Mouse (Mus musculus): ENCODE measurements around the gene Plekhb2. TPM values are rescaled to one million over a fixed set of nuclear protein-coding genes. Genes with fewer than 3 reads are reported as not detected.

Plekhb2 gene
- polyA plus RNA-seq, 1 experiment from 2014 or later, result 9.7 TPM

GRCm38 (mm10) chr1:34837951-34838689 lies 11.7 kb upstream of the Plekhb2 start:
- 78% methylated on average over 6 of the region's 6 CpGs for WGBS (ENCODE audit: insufficient replicate concordance)
- no peak overlapping the region for H3K4me3 ChIP-seq (replicated peaks)
- no peak overlapping the region for H3K4me2 ChIP-seq
- H3K4me1 ChIP-seq (replicated peaks), result peaks cover 62% of the 10 kb centered on the region
- no peaks in the 10 kb centered on the region for H3K9me3 ChIP-seq (replicated peaks)
- no peak overlapping the region for H3K27ac ChIP-seq
- ATAC-seq (ENCODE audit: low read depth) (no peak), DNase-seq (no peak)
- no peak overlapping the region for H3K9ac ChIP-seq
- no peaks in the 10 kb centered on the region for H3K27me3 ChIP-seq
- peaks cover 28% of the 10 kb centered on the region for H3K36me3 ChIP-seq

DNA sequence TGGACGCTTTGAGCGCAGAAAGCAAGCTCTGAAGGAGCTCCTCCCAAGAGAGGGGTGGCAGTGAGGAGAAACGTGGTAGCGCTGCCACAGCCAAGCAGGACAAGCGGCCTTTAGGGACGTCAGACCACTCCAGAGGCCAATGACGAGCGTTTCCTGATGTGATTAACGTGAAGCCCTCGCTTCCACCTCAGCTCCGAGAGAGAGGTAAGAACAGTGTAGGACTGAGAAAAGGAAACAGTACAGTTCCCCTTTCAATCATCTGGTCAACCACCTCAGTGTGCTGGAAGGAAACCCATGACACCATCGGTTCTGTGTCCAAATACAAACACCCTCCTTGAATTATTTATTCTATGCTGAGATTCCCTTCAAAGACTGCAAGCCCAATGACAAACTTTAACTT lies 10.5 kb upstream of the Plekhb2 start:
- Histone ChIP-seq H3K27me3 (no peaks in the 10 kb centered on the region), H3K9me3 (replicated peaks) (no peaks in the 10 kb centered on the region), H3K27ac (no peak overlapping the region), H3K36me3 (peaks cover 18% of the 10 kb centered on the region), H3K4me2 (0 out of 2 replicates have a peak overlapping the region, but pooled peaks have one; percentile 15), H3K4me3 (replicated peaks) (no peak overlapping the region), H3K9ac (peak overlapping the region; percentile 10; the same call in 1 of the 2 replicates), H3K4me1 (replicated peaks) (peaks cover 64% of the 10 kb centered on the region)
- ATAC-seq (ENCODE audit: low read depth) (no peak), DNase-seq (no peak)
- 40% methylated on average over 12 of the region's 12 CpGs for WGBS (ENCODE audit: insufficient replicate concordance)

GRCm38 (mm10) chr1:34841709-34842388 lies 7.9 kb upstream of the Plekhb2 start:
- Histone ChIP-seq H3K9ac (peak overlapping the region; percentile 86), H3K36me3 (no peaks in the 10 kb centered on the region), H3K9me3 (replicated peaks) (no peaks in the 10 kb centered on the region), H3K27me3 (no peaks in the 10 kb centered on the region), H3K27ac (peak overlapping the region; percentile 87), H3K4me2 (peak overlapping the region; percentile 78), H3K4me3 (replicated peaks) (peak overlapping the region; percentile 85), H3K4me1 (replicated peaks) (peaks cover 51% of the 10 kb centered on the region)
- WGBS (ENCODE audit: insufficient replicate concordance), result 4% methylated on average over 12 of the region's 12 CpGs
- no peak for ATAC-seq (ENCODE audit: low read depth)
- DNase-seq, result no peak

- H3K4me1 ChIP-seq (replicated peaks), result peaks cover 47% of the 10 kb centered on the region
- WGBS (ENCODE audit: insufficient replicate concordance), result under 1% methylated on average over 34 of the region's 51 CpGs
- H3K27me3 ChIP-seq, result no peaks in the 10 kb centered on the region
- peak overlapping the region; percentile 78 for H3K4me2 ChIP-seq
- DNase-seq, result peak; percentile 39
- H3K9me3 ChIP-seq (replicated peaks), result no peaks in the 10 kb centered on the region
- peak overlapping the region; percentile 85 for H3K4me3 ChIP-seq (replicated peaks)
- H3K9ac ChIP-seq, result peak overlapping the region; percentile 86
- no peaks in the 10 kb centered on the region for H3K36me3 ChIP-seq
- ATAC-seq (ENCODE audit: low read depth), result peak; percentile 88
- peak overlapping the region; percentile 87 for H3K27ac ChIP-seq
These were observed 7.4 kb upstream of the Plekhb2 start for GRCm38 (mm10) chr1:34842389-34842861.

GRCm38 (mm10) chr1:34842887-34843618 lies 6.7 kb upstream of the Plekhb2 start, which contains the start of gene Fam168b:
Gene Fam168b, minus strand, starts transcription at chr1:34843065.
- Histone ChIP-seq H3K27ac (peak within 1 kb of the TSS; percentile 87), H3K4me2 (peak within 1 kb of the TSS; percentile 78), H3K27me3 (no peaks in the 10 kb centered on the region), H3K36me3 (no peaks in the 10 kb centered on the region), H3K9ac (peak within 1 kb of the TSS; percentile 86), H3K4me3 (replicated peaks) (peak within 1 kb of the TSS; percentile 85), H3K4me1 (replicated peaks) (peaks cover 43% of the 10 kb centered on the region), H3K9me3 (replicated peaks) (no peaks in the 10 kb centered on the region)
- ATAC-seq (ENCODE audit: low read depth), result peak; percentile 92
- WGBS (ENCODE audit: insufficient replicate concordance), result 2% methylated on average over 59 of the region's 59 CpGs
- DNase-seq, result peak; percentile 79

- H3K4me1 ChIP-seq (replicated peaks), result peaks cover 30% of the 10 kb centered on the region
- no peaks in the 10 kb centered on the region for H3K9me3 ChIP-seq (replicated peaks)
- H3K27ac ChIP-seq, result no peak overlapping the region
- no peak for ATAC-seq (ENCODE audit: low read depth)
- H3K27me3 ChIP-seq, result no peaks in the 10 kb centered on the region
- no peak overlapping the region for H3K9ac ChIP-seq
- no peak overlapping the region for H3K4me3 ChIP-seq (replicated peaks)
- H3K36me3 ChIP-seq, result no peaks in the 10 kb centered on the region
- 62% methylated on average over 3 of the region's 3 CpGs for WGBS (ENCODE audit: insufficient replicate concordance)
- DNase-seq, result no peak
- H3K4me2 ChIP-seq, result no peak overlapping the region
These were observed 2.7 kb upstream of the Plekhb2 start for GRCm38 (mm10) chr1:34847070-34847469.

GRCm38 (mm10) chr1:34850343-34851136 lies 764 bp downstream of the Plekhb2 start:
- H3K27me3 ChIP-seq, result no peaks in the 10 kb centered on the region
- peaks cover 23% of the 10 kb centered on the region for H3K4me1 ChIP-seq (replicated peaks)
- H3K36me3 ChIP-seq, result no peaks in the 10 kb centered on the region
- ATAC-seq (ENCODE audit: low read depth) (no peak; the same call in 1 of the 2 replicates), DNase-seq (no peak)
- peak overlapping the region; percentile 72 for H3K4me3 ChIP-seq (replicated peaks)
- 41% methylated on average over 11 of the region's 11 CpGs for WGBS (ENCODE audit: insufficient replicate concordance)
- no peak overlapping the region for H3K27ac ChIP-seq
- peak overlapping the region; percentile 82 for H3K9ac ChIP-seq
- no peaks in the 10 kb centered on the region for H3K9me3 ChIP-seq (replicated peaks)
- peak overlapping the region; percentile 92 for H3K4me2 ChIP-seq

GRCm38 (mm10) chr1:34851562-34851961 lies 1.8 kb downstream of the Plekhb2 start:
- ATAC-seq (ENCODE audit: low read depth) (no peak), DNase-seq (no peak)
- Histone ChIP-seq H3K27me3 (no peaks in the 10 kb centered on the region), H3K9ac (no peak overlapping the region), H3K36me3 (no peaks in the 10 kb centered on the region), H3K4me1 (replicated peaks) (peaks cover 23% of the 10 kb centered on the region), H3K27ac (no peak overlapping the region), H3K9me3 (replicated peaks) (no peaks in the 10 kb centered on the region), H3K4me3 (replicated peaks) (no peak overlapping the region), H3K4me2 (peak overlapping the region; percentile 19)
- 21% methylated on average over 6 of the region's 6 CpGs for WGBS (ENCODE audit: insufficient replicate concordance)

DNA sequence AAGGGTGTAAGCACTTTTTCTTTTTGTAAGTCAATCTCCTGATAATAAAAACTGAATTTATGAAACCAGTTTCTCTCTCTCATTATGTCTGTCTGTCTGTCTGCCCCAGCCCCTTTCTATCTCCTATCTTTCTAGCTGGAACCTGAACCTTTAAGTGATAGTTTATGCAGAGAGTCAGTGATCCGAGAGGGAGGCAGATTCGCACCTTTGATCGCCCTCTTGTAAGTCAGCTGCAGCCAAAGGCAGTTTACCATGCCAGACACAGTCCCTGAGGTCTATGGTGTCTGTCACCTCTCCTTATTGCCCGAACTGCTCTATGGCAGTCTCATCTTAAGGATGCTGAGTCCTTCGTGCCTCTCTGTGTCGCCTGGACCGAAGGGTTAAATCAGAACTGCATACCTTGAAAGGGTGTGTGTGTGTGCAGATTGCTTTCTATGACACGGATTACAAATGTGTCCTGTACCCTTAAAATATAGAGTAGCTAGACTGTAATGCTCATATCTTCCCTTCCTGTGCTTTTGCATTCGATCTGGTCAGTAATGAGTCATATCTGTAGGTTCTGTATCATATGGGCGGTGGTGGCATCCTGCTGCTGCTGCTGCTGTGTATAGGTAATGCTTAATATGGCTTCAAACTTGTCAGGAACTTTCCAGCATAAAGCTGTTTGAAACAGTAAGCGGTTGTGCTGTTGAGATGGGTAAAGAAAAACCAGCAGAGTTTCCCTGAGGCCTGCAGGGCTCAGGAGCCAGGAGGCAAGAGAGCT lies 2.5 kb downstream of the Plekhb2 start:
- Histone ChIP-seq H3K9me3 (replicated peaks) (no peaks in the 10 kb centered on the region), H3K36me3 (no peaks in the 10 kb centered on the region), H3K4me2 (no peak overlapping the region), H3K27ac (no peak overlapping the region), H3K9ac (no peak overlapping the region), H3K4me3 (replicated peaks) (no peak overlapping the region), H3K27me3 (no peaks in the 10 kb centered on the region), H3K4me1 (replicated peaks) (peaks cover 23% of the 10 kb centered on the region)
- ATAC-seq (ENCODE audit: low read depth) (no peak), DNase-seq (no peak)
- 67% methylated on average over 11 of the region's 11 CpGs for WGBS (ENCODE audit: insufficient replicate concordance)

- ATAC-seq (ENCODE audit: low read depth) (no peak), DNase-seq (no peak)
- peaks cover 23% of the 10 kb centered on the region for H3K4me1 ChIP-seq (replicated peaks)
- H3K27ac ChIP-seq, result no peak overlapping the region
- H3K4me2 ChIP-seq, result no peak overlapping the region
- H3K9me3 ChIP-seq (replicated peaks), result no peaks in the 10 kb centered on the region
- no peak overlapping the region for H3K9ac ChIP-seq
- no peaks in the 10 kb centered on the region for H3K27me3 ChIP-seq
- 67% methylated on average over 2 of the region's 2 CpGs for WGBS (ENCODE audit: insufficient replicate concordance)
- no peak overlapping the region for H3K4me3 ChIP-seq (replicated peaks)
- H3K36me3 ChIP-seq, result no peaks in the 10 kb centered on the region
These were observed 4.0 kb downstream of the Plekhb2 start for GRCm38 (mm10) chr1:34853786-34854185.
